Mouse (Mus musculus): ENCODE measurements at regions not wholly inside any gene's neighbourhood (a gene's known extent, or its start where the extent isn't known, plus 50 kb on each side); places are given as distances from the start of the nearest gene placed in this dataset.

DNA sequence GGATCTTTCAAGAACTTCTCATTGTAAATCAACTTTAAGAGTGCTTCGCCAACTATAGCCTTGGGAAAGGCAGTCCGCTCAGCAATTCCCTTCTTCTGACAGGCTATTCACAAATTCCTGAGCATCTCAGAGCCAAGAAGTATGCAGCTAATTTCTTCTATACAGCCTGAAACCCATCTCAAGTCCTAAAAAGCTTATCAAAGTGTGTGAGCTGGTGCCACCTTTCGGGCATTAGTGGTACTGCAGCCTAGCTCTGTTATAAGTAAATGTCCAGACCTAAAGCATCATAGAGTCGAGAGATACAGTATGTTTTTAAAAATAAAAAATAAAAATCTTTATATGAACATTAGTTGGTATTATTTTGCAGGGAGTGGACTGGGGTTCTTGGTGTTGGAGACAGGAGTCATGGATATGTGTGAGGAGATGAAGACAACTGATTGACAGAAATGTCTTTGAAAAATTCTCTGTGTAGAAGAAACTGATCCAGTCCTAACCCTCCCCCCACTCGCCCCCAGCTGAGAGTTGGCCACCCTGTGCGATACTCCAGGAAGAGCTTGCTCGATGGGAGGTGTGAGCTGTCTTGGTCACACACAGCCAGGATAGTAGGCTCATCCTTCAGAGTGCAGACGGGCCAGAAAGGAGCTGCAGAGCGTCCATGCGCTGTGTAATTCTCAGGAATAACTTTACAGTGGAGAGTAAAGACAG is 56.4 kb downstream of the Bod1 start:
- WGBS = 58% methylated on average over 10 of the region's 10 CpGs
- no peaks in the 10 kb centered on the region for H3K9me3 ChIP-seq
- peak; percentile 28; the same call in 1 of the 2 replicates for ATAC-seq

DNA sequence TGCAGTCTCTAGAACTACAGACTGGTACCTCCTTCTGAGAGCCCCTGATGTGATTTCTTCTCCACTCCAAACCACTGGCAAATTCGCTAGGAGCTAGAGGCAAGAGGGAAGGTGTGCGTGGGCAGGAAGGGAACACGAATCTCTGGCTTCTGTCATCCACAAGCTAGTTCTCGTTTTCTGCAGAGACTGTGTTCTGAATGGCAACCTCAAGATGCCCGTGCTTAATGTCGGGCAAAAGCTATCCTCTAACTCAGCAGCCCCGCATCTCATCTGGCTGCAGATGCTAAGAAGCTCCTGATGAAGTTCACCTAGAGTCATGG is 57.3 kb downstream of the Bod1 start:
- H3K27ac ChIP-seq = no peak overlapping the region
- 83% methylated on average over 7 of the region's 7 CpGs for WGBS
- peak overlapping the region; percentile 37 for H3K4me2 ChIP-seq (replicated peaks)
- H3K36me3 ChIP-seq = no peaks in the 10 kb centered on the region
- H3K9ac ChIP-seq (replicated peaks) = no peak overlapping the region
- peak; percentile 34; the same call in 1 of the 2 replicates for ATAC-seq
- no peaks in the 10 kb centered on the region for H3K9me3 ChIP-seq
- no peaks in the 10 kb centered on the region for H3K27me3 ChIP-seq
- no peak overlapping the region for H3K4me3 ChIP-seq (replicated peaks)
- H3K4me1 ChIP-seq (replicated peaks) = peaks cover 6% of the 10 kb centered on the region

More for the DNA sequence above, 56.4 kb downstream of the Bod1 start:
- Histone ChIP-seq H3K4me1 (replicated peaks) (peaks cover 6% of the 10 kb centered on the region), H3K36me3 (no peaks in the 10 kb centered on the region), H3K4me2 (replicated peaks) (no peak overlapping the region), H3K4me3 (replicated peaks) (no peak overlapping the region), H3K9ac (replicated peaks) (no peak overlapping the region), H3K27me3 (no peaks in the 10 kb centered on the region), H3K27ac (no peak overlapping the region)

DNA sequence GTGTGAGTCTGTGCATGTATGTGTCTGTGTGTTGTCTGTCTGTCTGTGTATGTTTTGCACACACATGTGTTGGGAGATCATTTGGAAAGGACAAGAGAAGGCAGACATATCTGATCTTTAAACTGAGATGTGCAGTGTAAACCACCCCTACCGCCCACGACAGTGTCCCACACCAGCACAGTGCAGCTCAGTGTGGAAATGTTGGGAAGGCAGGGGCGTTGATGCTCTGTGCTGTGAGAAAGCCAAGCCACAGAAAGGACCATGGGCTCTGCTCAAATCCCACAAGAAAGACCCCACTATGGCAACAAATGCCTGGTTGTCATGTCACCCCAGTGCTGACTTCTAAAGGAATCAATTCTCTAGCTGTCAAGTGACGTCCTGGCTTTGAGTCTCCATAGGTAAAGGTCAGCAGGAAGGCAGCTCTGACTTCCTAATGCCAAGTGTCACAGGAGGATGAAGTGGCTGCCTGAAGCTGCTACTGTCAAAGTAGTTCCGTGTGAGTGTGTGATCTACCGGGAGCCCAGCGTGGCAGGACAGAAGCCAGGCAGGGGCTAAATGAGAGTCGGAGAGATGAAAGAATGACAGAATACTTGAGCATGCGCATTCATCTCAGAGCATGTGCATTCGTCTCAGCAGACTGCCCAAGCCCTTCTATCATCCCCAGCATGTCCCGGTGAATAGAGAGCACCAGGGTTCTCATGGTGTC is 57.8 kb downstream of the Bod1 start:
- 42% methylated on average over 11 of the region's 11 CpGs for WGBS
- peak overlapping the region; percentile 37 for H3K4me2 ChIP-seq (replicated peaks)
- H3K9me3 ChIP-seq = no peaks in the 10 kb centered on the region
- ATAC-seq = peak; percentile 67
- peaks cover 6% of the 10 kb centered on the region for H3K4me1 ChIP-seq (replicated peaks)
- no peaks in the 10 kb centered on the region for H3K36me3 ChIP-seq
- H3K27ac ChIP-seq = no peak overlapping the region
- H3K9ac ChIP-seq (replicated peaks) = no peak overlapping the region
- no peaks in the 10 kb centered on the region for H3K27me3 ChIP-seq
- H3K4me3 ChIP-seq (replicated peaks) = no peak overlapping the region

DNA sequence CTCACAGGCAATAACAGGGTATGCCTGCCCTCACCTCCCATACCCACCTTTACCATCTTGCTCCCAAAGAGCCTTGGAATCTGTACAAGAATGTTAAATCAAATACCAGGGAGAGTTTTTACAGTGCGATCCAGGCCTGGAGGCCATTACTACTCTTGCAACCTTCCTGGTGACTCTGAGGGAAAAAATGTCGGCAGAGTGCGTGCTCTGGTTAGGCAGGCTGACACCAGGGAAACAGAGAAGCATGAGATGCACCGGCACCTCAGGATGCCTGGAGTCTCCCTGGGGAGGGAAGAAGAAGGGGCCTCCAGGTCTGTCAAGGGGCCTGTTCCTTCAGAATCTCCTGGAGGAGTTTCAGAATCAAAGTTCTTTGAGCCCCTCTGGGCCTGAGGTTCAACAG is 63.2 kb downstream of the Bod1 start:
- 91% methylated on average over 4 of the region's 4 CpGs for WGBS
- H3K27me3 ChIP-seq = no peaks in the 10 kb centered on the region
- no peak for ATAC-seq
- H3K4me3 ChIP-seq (replicated peaks) = no peak overlapping the region
- no peak overlapping the region for H3K27ac ChIP-seq
- H3K4me2 ChIP-seq (replicated peaks) = no peak overlapping the region
- H3K4me1 ChIP-seq (replicated peaks) = no peaks in the 10 kb centered on the region
- H3K9me3 ChIP-seq = no peaks in the 10 kb centered on the region
- H3K9ac ChIP-seq (replicated peaks) = no peak overlapping the region
- no peaks in the 10 kb centered on the region for H3K36me3 ChIP-seq

DNA sequence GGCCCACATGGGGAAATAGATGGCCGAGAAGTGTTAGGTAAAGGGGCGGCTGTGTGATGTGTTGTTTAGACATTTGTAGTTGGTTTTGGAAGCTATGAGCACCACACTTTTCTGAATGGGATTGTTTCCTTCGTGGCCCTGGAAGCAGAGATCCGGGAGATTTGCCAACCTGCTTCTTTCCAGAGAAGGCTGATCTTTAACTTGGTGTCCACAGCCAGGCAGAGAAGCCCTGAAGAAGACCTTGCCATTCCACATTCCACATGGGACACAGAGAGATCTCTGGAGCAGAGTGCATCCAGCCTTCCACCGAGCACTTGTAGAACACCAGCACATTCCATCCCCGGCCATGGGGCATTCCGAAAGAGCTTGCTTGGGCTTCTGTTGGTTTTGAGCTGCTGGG is 70.2 kb downstream of the Bod1 start:
- WGBS = 95% methylated on average over 7 of the region's 7 CpGs
- Histone ChIP-seq H3K4me2 (replicated peaks) (no peak overlapping the region), H3K4me3 (replicated peaks) (no peak overlapping the region), H3K9ac (replicated peaks) (no peak overlapping the region), H3K27ac (no peak overlapping the region), H3K36me3 (no peaks in the 10 kb centered on the region), H3K27me3 (no peaks in the 10 kb centered on the region), H3K9me3 (no peaks in the 10 kb centered on the region), H3K4me1 (replicated peaks) (no peaks in the 10 kb centered on the region)
- no peak for ATAC-seq

DNA sequence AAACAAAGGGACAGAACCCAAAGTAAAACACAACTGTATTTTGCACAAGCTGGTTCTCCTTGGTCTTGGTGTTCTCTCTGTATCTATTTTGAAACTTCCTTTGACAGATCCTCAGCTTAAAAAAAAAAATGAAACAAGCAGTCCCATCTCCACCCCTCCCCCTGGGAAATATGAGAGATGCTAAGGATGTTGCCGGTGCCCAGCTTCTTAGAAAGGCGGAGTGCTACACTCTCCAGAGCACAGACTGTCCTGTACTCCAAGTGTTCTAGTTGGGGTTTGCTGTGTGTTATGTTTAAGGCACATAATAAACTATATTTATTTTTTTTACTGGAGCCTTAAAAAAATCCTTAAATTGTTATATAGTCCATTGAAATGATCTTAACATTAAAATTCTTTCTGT is 78.1 kb downstream of the Bod1 start:
- 97% methylated on average over 2 of the region's 2 CpGs for WGBS
- no peak overlapping the region for H3K4me2 ChIP-seq (replicated peaks)
- H3K4me3 ChIP-seq (replicated peaks) = no peak overlapping the region
- no peak overlapping the region for H3K27ac ChIP-seq
- H3K36me3 ChIP-seq = no peaks in the 10 kb centered on the region
- H3K9ac ChIP-seq (replicated peaks) = no peak overlapping the region
- no peak for ATAC-seq
- H3K4me1 ChIP-seq (replicated peaks) = no peaks in the 10 kb centered on the region
- H3K9me3 ChIP-seq = no peaks in the 10 kb centered on the region
- H3K27me3 ChIP-seq = no peaks in the 10 kb centered on the region

DNA sequence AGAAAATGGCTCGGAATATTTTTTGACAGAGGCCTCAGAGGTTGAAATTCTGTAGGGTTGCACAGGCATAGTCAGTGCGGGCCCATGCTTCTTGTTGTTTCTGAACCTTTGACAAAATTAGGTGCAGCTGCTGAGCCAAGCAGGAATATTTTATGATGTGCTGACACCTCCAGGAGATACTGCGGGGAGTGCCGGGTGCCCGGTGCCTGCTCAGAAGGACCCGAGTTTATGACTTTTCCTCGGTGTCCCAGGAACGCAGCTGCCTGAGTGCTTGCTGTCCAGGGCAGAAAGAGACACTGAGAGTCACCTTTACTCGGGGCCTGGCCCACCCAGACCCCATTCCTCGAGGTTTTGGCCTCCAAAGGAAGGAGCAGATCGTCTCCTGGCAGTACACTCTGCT is 79.6 kb downstream of the Bod1 start:
- 84% methylated on average over 11 of the region's 11 CpGs for WGBS
- ATAC-seq = no peak
- Histone ChIP-seq H3K4me3 (replicated peaks) (no peak overlapping the region), H3K4me1 (replicated peaks) (no peaks in the 10 kb centered on the region), H3K36me3 (no peaks in the 10 kb centered on the region), H3K9me3 (no peaks in the 10 kb centered on the region), H3K27ac (no peak overlapping the region), H3K4me2 (replicated peaks) (no peak overlapping the region), H3K9ac (replicated peaks) (no peak overlapping the region), H3K27me3 (no peaks in the 10 kb centered on the region)

DNA sequence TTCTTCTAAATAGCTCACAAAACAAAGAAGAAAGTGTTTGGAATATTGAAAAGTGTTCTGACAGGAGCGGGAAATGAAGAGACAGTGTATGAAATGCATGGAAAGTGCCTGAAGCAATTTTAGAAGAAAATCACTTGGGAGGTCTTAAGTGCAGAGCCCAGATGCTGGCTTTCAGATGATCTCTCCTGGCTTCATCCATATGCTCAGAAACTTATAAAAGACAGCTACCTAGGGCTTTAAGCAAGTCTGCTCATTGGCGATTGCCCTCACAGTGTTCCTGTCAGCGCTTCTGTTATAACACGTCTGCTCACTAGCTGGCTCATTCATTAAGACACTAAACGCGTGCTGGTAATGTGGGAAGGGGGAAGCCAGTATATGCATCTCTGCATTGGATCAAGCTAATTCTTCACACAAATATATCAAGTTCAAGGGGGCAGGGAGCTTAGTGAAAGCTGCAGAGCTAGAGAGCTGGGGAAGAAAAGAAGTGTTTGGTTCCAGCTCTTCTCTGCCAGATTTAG is 80.6 kb downstream of the Bod1 start:
- no peaks in the 10 kb centered on the region for H3K4me1 ChIP-seq (replicated peaks)
- no peak overlapping the region for H3K27ac ChIP-seq
- no peaks in the 10 kb centered on the region for H3K27me3 ChIP-seq
- H3K36me3 ChIP-seq = no peaks in the 10 kb centered on the region
- 71% methylated on average over 6 of the region's 6 CpGs for WGBS
- H3K9me3 ChIP-seq = no peaks in the 10 kb centered on the region
- no peak; the same call in 1 of the 2 replicates for ATAC-seq
- no peak overlapping the region for H3K9ac ChIP-seq (replicated peaks)
- H3K4me3 ChIP-seq (replicated peaks) = no peak overlapping the region
- H3K4me2 ChIP-seq (replicated peaks) = no peak overlapping the region

DNA sequence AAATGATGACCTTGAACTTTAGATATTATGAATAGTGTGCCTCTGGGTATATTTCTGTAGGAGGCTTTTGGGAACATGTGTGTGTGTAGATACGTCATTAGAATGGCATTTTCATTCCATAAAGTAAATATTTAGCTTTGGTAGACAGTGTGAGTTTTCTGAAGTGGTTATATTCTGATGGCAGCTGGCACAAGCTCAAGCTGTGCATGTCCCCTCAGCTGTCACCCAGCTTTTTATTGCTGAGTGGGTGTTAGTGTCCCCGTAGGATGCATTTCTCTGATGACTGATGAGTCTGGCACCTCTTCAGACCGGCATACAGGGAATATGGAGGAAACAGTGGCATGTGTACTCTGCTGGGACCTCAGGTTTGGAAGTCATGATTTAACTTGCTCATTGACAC is 96.7 kb downstream of the Bod1 start:
- Histone ChIP-seq H3K4me2 (replicated peaks) (no peak overlapping the region), H3K36me3 (no peaks in the 10 kb centered on the region), H3K27me3 (no peaks in the 10 kb centered on the region), H3K27ac (no peak overlapping the region), H3K4me1 (replicated peaks) (no peaks in the 10 kb centered on the region), H3K9me3 (0 out of 2 replicates have a peak, but pooled peaks cover 2% of the 10 kb centered on the region), H3K9ac (replicated peaks) (no peak overlapping the region), H3K4me3 (replicated peaks) (no peak overlapping the region)
- no peak for ATAC-seq
- 83% methylated on average over 3 of the region's 3 CpGs for WGBS

DNA sequence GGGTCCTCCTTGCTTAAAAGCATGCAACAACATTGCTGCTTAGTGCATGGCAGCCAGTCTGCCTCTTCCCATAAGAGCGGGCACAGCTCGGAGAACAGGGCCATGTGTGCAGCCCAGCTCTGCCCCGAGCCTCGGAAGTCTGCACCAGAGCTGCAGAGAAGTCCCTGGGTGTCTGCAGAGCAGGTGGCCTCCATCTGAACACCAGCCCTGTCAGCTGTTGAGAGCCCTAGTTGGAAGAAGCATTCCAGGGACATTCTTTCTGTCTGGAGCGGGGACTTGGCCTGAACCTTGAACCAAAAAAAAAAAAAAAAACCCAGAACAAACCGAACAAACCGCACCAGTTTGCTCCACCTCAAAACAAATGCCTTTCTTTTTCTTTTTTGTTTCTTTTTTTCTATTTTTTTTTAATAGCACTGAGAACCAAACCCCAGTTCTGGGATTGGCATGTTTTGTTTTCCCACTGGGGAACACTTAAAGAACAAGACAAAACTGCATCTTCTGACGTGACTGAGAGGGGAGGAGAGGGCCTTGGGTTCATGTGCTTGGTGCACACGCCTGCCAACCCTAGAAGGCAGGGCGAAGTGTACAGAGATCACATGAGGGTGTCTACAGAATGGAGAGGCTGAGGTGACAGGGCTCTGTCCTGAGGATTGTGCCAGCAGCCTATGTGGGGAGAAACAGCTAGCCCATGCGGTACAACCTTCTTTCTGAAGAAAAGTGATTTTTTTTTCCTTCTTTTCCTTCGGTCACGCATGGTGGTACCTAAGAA is 106.8 kb downstream of the Bod1 start:
- Histone ChIP-seq H3K27me3 (no peaks in the 10 kb centered on the region), H3K27ac (no peak overlapping the region), H3K9ac (replicated peaks) (no peak overlapping the region), H3K4me1 (replicated peaks) (no peaks in the 10 kb centered on the region), H3K4me3 (replicated peaks) (no peak overlapping the region), H3K9me3 (no peaks in the 10 kb centered on the region), H3K36me3 (no peaks in the 10 kb centered on the region), H3K4me2 (replicated peaks) (no peak overlapping the region)
- WGBS = 83% methylated on average over 13 of the region's 13 CpGs
- no peak for ATAC-seq

DNA sequence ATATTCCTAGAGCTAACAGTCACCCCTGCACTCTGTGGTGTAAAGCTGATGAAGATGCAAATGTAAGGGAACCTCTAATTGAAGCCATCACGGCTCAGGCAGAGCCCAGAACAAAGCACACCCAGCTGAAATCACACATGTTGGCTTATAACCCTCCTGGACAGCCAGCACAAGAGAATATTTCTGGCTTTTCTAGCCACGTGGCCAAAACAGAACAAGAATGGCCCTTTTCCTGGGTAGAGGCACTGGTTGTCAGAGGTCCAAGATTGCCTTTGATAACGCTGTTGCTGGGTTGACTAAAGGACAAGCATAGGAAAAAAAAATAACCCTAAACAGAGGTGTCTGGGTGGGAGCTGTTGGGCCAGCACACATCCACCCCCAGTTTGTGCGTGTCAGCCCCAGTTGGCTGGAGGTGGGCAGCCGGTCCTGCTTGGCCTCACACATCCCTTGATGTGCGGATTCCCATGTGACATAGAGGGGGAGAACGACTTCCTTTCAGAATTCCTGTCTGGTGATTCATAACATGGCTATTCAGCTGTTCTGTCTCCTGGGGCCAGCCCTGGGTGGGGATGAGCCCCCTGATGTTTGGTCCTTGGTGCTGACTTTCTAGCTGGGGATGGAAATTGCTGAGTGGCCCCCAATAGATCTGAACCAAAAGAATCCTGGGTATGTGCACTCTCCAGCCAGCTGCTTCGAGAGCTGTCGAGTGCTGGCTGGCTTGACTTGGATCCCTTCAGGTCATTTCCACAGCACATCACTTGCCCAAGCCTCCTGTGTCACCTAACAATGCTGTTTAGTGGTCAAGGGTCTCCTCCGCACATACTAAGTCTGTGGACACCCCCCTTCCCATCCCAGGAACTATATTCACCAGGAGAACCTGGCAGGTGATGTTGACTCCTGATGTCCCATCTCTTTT is 107.6 kb downstream of the Bod1 start:
- Histone ChIP-seq H3K9ac (replicated peaks) (no peak overlapping the region), H3K4me1 (replicated peaks) (no peaks in the 10 kb centered on the region), H3K27me3 (no peaks in the 10 kb centered on the region), H3K36me3 (no peaks in the 10 kb centered on the region), H3K9me3 (no peaks in the 10 kb centered on the region), H3K4me3 (replicated peaks) (no peak overlapping the region), H3K27ac (no peak overlapping the region), H3K4me2 (replicated peaks) (no peak overlapping the region)
- 79% methylated on average over 10 of the region's 10 CpGs for WGBS
- ATAC-seq = no peak

Data from midbrain, embryonic 13.5 days (tissue).